Mouse (Mus musculus) erythroblast, embryonic 14.5 days (primary cell): ENCODE results near the gene 4930550C14Rik.

Source experiments
- GATA1 ChIP-seq: IDR thresholded peaks from 2 replicates; pipeline ENCODE4 v1.6.1; 2012; ENCODE audit warnings: low read length, inconsistent platforms, mixed read lengths
- TAL1 ChIP-seq: IDR thresholded peaks from 3 replicates; pipeline ENCODE4 v1.6.1; 2012; ENCODE audit warnings: low read length, inconsistent platforms, mixed read lengths

DNA sequence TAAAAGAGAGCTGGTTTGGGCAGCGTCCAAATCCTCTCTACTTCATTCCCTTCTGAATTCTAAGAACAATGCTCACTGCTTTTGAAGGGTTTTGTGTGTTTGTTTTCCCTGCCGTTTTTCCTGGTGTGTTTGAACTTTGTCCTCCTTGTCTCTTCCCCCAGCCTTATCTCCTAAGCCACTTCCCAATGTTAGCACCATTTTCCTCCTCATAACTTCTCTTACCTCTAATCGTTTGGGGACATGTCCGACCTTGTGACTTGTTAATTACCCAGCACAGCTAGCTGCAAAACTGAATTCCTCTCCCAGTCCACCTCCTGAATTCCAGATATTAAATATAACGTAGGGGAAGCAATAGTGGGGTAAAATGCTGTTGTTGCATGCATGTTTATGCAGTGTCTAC, 24.5 kb upstream of the 4930550C14Rik start:
- TF ChIP-seq GATA1 = no peak
- TF ChIP-seq TAL1 = no peak
